Mouse (Mus musculus): ENCODE data around the gene Ezh1. TPM values are rescaled to one million over a fixed set of nuclear protein-coding genes. Genes with fewer than 3 reads are reported as not detected.
"Not testable (repeated sequence)": the region's sequence is repeated elsewhere in the genome, so short reads cannot be mapped to it uniquely, and the experiment has no call there.

Gene Ezh1
- polyA plus RNA-seq, 1 experiment from 2014 or later = 15.6 TPM

DNA sequence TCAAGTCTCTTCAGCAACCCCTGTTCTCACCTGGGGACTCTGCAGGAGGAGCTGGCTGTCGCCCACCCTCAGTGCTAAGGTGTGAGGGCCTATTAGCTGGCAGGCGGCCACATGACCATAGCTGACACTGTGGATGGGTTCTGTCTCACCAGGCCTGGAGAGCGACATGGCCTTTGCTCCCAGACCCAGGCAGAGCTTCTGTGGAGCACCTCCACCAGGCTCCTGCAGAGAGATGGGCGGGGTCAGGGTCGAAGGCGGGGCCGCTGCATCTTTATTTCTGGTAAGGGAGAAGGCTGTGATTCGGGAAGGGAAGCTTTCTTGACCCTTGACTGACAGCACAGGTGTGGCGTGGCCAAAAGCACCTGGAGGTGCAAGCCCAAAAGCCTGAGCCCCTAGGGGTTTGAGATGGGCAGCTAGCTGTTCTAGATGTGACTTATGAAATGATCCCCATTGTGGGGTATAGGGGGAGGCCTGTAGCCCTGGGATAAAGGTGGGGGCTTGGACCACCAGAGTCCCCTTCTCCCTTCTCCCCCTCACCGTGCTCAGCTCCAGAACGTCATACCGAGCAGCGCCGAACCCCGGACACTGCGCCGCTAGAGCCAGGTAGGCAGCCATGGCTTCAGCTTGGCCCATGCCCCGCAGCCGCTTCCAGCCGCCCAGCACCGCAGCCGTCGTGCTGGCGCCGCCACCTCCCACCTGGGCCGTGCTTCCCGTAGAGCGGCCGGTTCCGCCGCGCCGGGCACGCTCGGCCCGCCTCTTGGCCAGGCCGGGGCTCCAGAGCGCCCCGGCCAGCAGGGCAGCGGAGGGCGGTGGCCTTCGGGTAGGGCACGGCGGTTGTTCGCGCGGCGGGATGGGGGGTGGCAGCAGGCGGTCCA, 62.5 kb downstream of the Ezh1 start:
- no peak for ATAC-seq (ENCODE audit: insufficient number of reproducible peaks, insufficient read depth, low FRiP score, low TSS enrichment)
- Histone ChIP-seq H3K4me2 (replicated peaks) (peak overlapping the region; percentile 74), H3K27me3 (peaks cover 76% of the 10 kb centered on the region), H3K4me3 (peak overlapping the region; percentile 41), H3K27ac (no peak overlapping the region), H3K36me3 (peaks cover 25% of the 10 kb centered on the region), H3K9me3 (no peaks in the 10 kb centered on the region), H3K9ac (peak overlapping the region; percentile 58), H3K4me1 (peaks cover 16% of the 10 kb centered on the region)
- 11% methylated on average over 49 of the region's 49 CpGs for WGBS

DNA sequence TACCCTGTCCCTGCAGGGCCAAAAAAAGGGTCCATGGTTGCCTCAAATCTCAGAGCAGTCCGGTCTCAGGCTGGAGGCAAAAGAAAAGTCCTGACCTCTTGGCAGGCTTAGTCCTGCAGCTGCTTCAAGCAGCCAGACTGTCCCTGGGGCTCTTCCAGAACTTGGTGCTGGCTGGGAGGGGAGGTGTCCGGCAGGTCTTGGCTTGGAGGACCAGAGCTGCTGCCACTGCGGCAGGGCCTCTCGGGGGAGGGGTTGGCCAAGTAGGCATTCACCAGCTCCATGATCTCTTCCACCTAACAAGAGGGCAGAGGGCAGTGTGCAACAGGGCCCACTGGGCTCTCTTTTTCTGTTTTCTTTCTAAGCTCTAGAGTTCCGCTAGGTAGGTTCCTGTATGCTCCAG, 63.5 kb downstream of the Ezh1 start:
- 54% methylated on average over 5 of the region's 5 CpGs for WGBS
- H3K9me3 ChIP-seq = no peaks in the 10 kb centered on the region
- H3K9ac ChIP-seq = no peak overlapping the region
- no peak overlapping the region for H3K4me3 ChIP-seq
- H3K27ac ChIP-seq = no peak overlapping the region
- H3K4me1 ChIP-seq = peaks cover 16% of the 10 kb centered on the region
- no peak for ATAC-seq (ENCODE audit: insufficient number of reproducible peaks, insufficient read depth, low FRiP score, low TSS enrichment)
- no peak overlapping the region for H3K4me2 ChIP-seq (replicated peaks)
- H3K36me3 ChIP-seq = peaks cover 23% of the 10 kb centered on the region
- peaks cover 66% of the 10 kb centered on the region for H3K27me3 ChIP-seq

DNA sequence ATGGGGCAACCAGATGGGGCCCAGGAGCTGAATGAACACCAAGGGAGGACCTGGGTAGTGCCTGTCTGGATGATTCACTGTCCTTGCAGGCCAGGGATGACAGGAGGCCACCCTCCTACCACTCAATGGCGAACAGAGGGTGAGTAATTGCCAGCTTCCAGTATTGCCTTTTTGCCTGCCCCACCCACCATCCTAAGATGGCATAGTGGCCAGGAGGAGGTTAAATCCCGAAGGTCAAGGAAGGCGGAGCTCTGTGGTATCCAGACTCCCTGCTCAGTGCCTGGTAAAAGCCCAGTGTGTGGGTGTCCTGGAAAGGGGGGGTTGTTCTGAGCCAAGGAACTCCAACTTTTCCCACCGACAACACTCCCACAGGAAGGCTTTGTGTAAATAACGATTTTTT, 64.0 kb downstream of the Ezh1 start:
- Histone ChIP-seq H3K36me3 (peaks cover 18% of the 10 kb centered on the region), H3K4me3 (no peak overlapping the region), H3K9me3 (no peaks in the 10 kb centered on the region), H3K27ac (no peak overlapping the region), H3K9ac (no peak overlapping the region), H3K4me2 (replicated peaks) (no peak overlapping the region), H3K4me1 (peaks cover 16% of the 10 kb centered on the region), H3K27me3 (peaks cover 61% of the 10 kb centered on the region)
- ATAC-seq (ENCODE audit: insufficient number of reproducible peaks, insufficient read depth, low FRiP score, low TSS enrichment) = no peak
- 63% methylated on average over 5 of the region's 5 CpGs for WGBS

DNA sequence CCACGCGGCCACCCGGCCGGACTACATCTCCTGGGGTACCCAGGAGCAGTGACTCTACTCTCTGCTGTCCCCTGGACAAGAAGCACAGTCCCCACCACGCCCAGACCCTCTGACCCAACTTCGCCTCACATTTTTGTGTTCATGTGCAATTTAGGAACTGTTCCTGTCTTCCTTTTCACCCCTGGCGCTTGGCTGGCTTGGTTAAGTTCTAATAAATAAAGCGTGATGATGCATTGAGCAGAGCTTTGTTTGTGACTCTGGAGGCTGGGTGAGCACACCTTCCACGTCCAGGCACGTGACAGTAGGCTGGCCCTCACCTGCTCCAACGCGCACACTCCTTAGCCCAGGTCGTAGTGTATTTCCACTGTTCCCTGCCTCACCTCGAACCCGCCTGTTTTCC, 64.7 kb downstream of the Ezh1 start:
- WGBS = 84% methylated on average over 15 of the region's 15 CpGs
- H3K9ac ChIP-seq = no peak overlapping the region
- H3K4me1 ChIP-seq = peaks cover 17% of the 10 kb centered on the region
- peaks cover 54% of the 10 kb centered on the region for H3K27me3 ChIP-seq
- ATAC-seq (ENCODE audit: insufficient number of reproducible peaks, insufficient read depth, low FRiP score, low TSS enrichment) = no peak
- H3K4me2 ChIP-seq (replicated peaks) = no peak overlapping the region
- no peaks in the 10 kb centered on the region for H3K9me3 ChIP-seq
- H3K36me3 ChIP-seq = 0 out of 2 replicates have a peak, but pooled peaks cover 14% of the 10 kb centered on the region
- no peak overlapping the region for H3K27ac ChIP-seq
- no peak overlapping the region for H3K4me3 ChIP-seq

DNA sequence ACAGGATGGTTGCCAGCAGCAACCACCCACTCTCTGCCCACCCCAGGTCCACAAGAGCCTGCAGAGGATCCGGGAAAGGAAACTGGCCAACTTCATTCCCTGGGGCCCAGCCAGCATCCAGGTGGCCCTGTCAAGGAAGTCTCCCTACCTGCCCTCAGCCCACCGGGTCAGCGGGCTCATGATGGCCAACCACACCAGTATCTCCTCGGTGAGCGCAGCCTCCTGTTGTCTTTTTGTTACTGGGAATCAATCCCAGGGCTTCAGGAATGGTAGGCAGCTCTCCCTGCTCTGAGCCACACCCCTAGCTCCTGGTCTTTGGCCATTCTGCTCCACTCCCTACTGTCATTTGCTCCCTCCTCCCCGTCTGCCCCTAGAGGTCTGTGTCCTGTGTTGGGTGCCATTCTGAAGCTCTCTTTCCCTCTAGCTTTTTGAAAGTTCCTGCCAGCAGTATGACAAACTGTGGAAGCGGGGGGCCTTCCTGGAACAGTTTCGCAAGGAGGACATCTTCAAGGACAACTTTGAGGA, 65.2 kb downstream of the Ezh1 start:
- H3K36me3 ChIP-seq = 0 out of 2 replicates have a peak, but pooled peaks cover 14% of the 10 kb centered on the region
- H3K9me3 ChIP-seq; ATAC-seq (ENCODE audit: insufficient number of reproducible peaks, insufficient read depth, low FRiP score, low TSS enrichment); H3K4me3 ChIP-seq; H3K9ac ChIP-seq; H3K4me2 ChIP-seq (replicated peaks); H3K27ac ChIP-seq: not testable (repeated sequence)
- 83% methylated on average over 8 of the region's 8 CpGs for WGBS
- peaks cover 49% of the 10 kb centered on the region for H3K27me3 ChIP-seq
- peaks cover 22% of the 10 kb centered on the region for H3K4me1 ChIP-seq

DNA sequence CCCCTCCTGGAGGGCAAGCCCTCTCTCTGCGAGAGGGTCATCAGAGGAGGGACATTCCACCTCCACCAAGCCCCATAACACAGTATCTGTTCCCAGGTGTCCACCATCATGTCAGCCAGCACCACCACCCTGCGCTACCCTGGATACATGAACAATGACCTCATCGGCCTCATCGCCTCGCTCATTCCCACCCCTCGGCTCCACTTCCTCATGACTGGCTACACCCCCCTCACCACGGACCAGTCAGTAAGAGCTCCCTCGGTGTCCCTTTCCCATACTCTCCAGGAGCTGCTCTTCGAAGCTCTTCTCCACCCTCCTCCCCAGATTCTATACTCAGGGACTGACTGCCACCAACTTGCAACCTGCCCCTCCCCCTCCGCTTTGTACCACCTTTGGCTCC, 66.1 kb downstream of the Ezh1 start:
- 0 out of 2 replicates have a peak, but pooled peaks cover 14% of the 10 kb centered on the region for H3K36me3 ChIP-seq
- H3K4me1 ChIP-seq = peaks cover 25% of the 10 kb centered on the region
- H3K9me3 ChIP-seq; H3K4me2 ChIP-seq (replicated peaks); ATAC-seq (ENCODE audit: insufficient number of reproducible peaks, insufficient read depth, low FRiP score, low TSS enrichment); H3K27ac ChIP-seq; H3K9ac ChIP-seq; H3K4me3 ChIP-seq: not testable (repeated sequence)
- H3K27me3 ChIP-seq = peaks cover 40% of the 10 kb centered on the region
- WGBS = 78% methylated on average over 10 of the region's 10 CpGs

DNA sequence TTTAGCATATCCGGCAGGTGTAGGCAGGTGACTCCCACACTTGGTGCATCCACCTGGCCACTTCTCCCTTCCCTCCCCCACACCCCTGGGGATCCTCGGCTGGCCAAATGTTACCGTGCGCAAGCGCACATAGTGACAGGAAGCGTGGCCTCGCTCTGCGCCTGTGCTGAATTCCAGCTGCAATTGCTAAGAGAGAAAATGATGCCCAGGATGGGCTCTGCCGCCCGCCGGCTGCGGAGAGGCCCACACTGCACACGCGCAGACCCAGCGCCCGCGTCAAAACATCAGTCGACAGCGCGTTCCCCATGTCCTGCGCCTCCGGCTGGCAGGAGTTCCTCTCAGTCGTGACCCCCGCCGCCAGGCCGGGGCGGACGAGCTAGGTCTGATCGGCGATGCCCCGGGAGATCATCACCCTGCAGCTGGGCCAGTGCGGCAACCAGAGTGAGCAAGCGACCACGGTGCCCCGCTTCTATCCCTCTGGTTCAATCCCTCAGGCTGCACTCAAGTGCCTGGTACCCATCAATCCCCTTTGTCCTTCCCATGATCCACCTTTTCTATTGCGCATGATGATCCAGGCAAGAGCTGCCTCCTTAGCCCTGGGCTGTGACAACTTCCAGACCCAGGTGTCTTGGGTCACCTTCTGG, 70.4 kb downstream of the Ezh1 start, which contains the start of gene Tubg2:
TSS of gene Tubg2 (plus strand) at position 180 of the 644 bp plus-strand sequence.
- ATAC-seq (ENCODE audit: insufficient number of reproducible peaks, insufficient read depth, low FRiP score, low TSS enrichment) = peak; percentile 67
- peaks cover 13% of the 10 kb centered on the region; the same call in 1 of the 2 replicates for H3K4me1 ChIP-seq

DNA sequence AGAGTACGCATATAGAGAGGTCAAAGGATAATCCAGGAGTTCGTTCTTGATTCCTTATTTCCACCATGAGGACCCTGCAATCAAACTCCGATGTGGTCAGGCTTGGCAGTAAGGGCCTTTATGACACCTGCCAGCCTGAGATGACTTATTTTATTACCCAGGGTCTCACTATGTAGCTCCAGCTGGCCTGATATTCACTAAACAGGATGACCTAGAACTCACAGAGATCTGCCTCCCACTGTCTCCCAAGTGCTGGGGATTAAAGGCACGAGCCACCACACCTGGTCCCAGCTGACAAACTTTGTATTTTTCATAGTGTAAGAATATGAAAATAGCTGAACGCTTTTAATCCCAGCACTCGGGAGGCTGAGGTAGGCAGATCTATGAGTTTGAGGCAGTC, 71.1 kb downstream of the Ezh1 start:
- no peak for ATAC-seq (ENCODE audit: insufficient number of reproducible peaks, insufficient read depth, low FRiP score, low TSS enrichment)

More for the DNA sequence above, 70.4 kb downstream of the Ezh1 start, which contains the start of gene Tubg2:
- Histone ChIP-seq H3K9ac (peak within 1 kb of the TSS; percentile 52), H3K27me3 (no peaks in the 10 kb centered on the region; the same call in 1 of the 2 replicates), H3K36me3 (no peaks in the 10 kb centered on the region), H3K27ac (peak within 1 kb of the TSS; percentile 68; the same call in 1 of the 2 replicates), H3K4me3 (peak within 1 kb of the TSS; percentile 37), H3K4me2 (replicated peaks) (peak within 1 kb of the TSS; percentile 59), H3K9me3 (no peaks in the 10 kb centered on the region)
- 2% methylated on average over 34 of the region's 36 CpGs for WGBS

DNA sequence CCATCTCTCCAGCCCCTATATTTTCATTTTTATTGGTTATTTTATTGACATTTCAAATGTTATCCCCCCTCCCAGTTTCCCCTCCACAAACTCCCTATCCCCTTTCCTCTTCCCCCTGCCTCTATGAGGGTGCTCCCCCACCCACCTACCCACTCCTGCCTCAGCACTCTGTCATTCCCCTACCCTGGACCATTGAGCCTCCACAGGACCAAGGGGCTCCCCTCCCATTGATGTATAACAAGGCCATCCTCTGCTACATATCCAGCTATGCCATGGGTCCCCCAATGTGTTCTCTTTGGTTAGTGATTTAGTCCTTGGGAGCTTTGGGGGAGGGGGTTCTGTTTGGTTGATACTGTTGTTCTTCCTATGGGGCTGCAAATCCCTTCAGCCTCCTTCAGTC, 71.6 kb downstream of the Ezh1 start:
- Histone ChIP-seq H3K36me3 (no peaks in the 10 kb centered on the region), H3K4me1 (peaks cover 16% of the 10 kb centered on the region), H3K9ac (no peak overlapping the region), H3K4me3 (no peak overlapping the region), H3K4me2 (replicated peaks) (no peak overlapping the region), H3K9me3 (no peaks in the 10 kb centered on the region), H3K27ac (no peak overlapping the region), H3K27me3 (no peaks in the 10 kb centered on the region; the same call in 1 of the 2 replicates)
- no peak for ATAC-seq (ENCODE audit: insufficient number of reproducible peaks, insufficient read depth, low FRiP score, low TSS enrichment)

More for the DNA sequence above, 71.1 kb downstream of the Ezh1 start:
- Histone ChIP-seq H3K4me1 (peaks cover 13% of the 10 kb centered on the region; the same call in 1 of the 2 replicates), H3K27me3 (no peaks in the 10 kb centered on the region; the same call in 1 of the 2 replicates), H3K9ac (no peak overlapping the region), H3K9me3 (no peaks in the 10 kb centered on the region), H3K27ac (no peak overlapping the region), H3K36me3 (no peaks in the 10 kb centered on the region), H3K4me3 (no peak overlapping the region), H3K4me2 (replicated peaks) (peak overlapping the region; percentile 59; the same call in 1 of the 2 replicates)
- 69% methylated on average over 6 of the region's 6 CpGs for WGBS

DNA sequence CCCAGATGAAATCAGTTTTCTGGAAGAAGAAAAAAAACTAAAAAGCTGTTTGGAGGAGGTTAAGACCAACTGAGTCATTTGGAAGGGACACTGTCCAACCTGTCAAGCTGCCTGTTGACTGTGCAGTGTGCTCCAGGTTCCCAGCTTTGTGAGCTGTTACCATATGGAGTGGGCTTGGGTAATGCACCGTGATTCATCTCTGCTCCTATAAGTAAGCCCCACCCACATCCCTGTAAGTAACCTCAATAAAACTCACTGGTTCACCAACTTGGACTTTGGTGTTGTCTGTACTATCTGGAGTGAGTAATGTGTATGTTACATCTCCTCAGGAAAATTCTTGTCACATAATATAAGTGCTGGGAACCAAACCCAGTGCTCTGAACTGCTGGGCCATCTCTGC, 73.4 kb downstream of the Ezh1 start:
- H3K4me3 ChIP-seq = no peak overlapping the region
- no peak overlapping the region for H3K9ac ChIP-seq
- no peak overlapping the region for H3K4me2 ChIP-seq (replicated peaks)
- peaks cover 34% of the 10 kb centered on the region for H3K4me1 ChIP-seq
- H3K27me3 ChIP-seq = no peaks in the 10 kb centered on the region; the same call in 1 of the 2 replicates
- no peaks in the 10 kb centered on the region for H3K9me3 ChIP-seq
- ATAC-seq (ENCODE audit: insufficient number of reproducible peaks, insufficient read depth, low FRiP score, low TSS enrichment) = no peak
- no peaks in the 10 kb centered on the region for H3K36me3 ChIP-seq
- 80% methylated on average over 1 of the region's 1 CpGs for WGBS
- H3K27ac ChIP-seq = no peak overlapping the region

DNA sequence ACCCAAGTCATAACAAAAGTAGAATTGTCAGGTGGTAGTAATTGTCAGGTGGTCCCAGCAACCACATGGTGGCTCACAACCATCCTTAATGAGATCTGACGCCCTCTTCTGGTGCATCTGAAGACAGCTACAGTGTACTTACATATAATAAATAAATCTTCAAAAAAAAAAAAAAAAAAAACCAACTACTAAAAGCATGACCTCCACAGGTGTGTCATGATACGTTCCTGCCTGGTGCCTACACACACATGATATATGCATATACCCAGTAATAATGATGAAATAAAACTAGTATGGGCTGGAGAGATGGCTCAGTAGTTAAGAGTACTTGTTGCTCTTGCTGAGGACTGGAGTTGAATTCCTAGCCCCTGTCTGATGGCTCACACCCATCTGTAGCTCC, 75.2 kb downstream of the Ezh1 start:
- Histone ChIP-seq H3K9me3 (no peaks in the 10 kb centered on the region), H3K27me3 (no peaks in the 10 kb centered on the region), H3K27ac (no peak overlapping the region), H3K4me2 (replicated peaks) (no peak overlapping the region), H3K36me3 (no peaks in the 10 kb centered on the region), H3K4me1 (peaks cover 32% of the 10 kb centered on the region), H3K4me3 (no peak overlapping the region), H3K9ac (no peak overlapping the region)
- 57% methylated on average over 2 of the region's 2 CpGs for WGBS
- ATAC-seq (ENCODE audit: insufficient number of reproducible peaks, insufficient read depth, low FRiP score, low TSS enrichment) = no peak

Data from embryonic facial prominence, embryonic 12.5 days (tissue).